Mouse (Mus musculus) bone marrow macrophage, adult 2 months (primary cell): ENCODE data around the gene Mertk.

ENCODE experiments used
- CTCF ChIP-seq: IDR thresholded peaks from 2 replicates; pipeline ENCODE4 v1.5.1; 2012; ENCODE audit warnings: low read depth, mild to moderate bottlenecking, low read length, moderate library complexity
- POLR2A ChIP-seq: IDR thresholded peaks from 2 replicates; pipeline ENCODE4 v1.6.1; 2012; ENCODE audit warnings: mild to moderate bottlenecking, low read depth, low read length, borderline replicate concordance

DNA sequence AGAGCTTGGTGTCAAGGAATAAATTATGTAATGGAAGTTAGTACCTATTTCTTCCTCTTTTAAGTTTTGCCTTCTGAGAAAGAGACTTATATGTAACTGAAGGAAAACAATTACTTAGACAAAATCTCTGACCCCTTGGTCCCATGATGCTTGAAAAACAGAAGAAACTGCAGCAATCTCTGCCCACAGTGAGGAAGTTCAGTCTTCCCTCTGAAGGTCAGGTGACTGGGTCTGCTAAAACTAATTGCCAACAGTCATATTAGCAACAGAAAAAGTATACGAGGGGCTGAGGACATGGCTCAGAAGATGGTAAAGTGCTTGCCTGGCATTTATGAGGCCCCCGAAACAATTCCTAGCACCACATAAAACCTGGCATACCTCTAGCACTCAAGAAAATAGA lies 20.6 kb downstream of the Mertk start:
- no peak for TF ChIP-seq CTCF
- TF ChIP-seq POLR2A: no peak
